Mouse (Mus musculus): Measurements from ENCODE around the gene Cdc14b. TPM values are rescaled to one million over a fixed set of nuclear protein-coding genes. Genes with fewer than 3 reads are reported as not detected.

Gene Cdc14b
- polyA plus RNA-seq, 1 experiment: 6.9 TPM

DNA sequence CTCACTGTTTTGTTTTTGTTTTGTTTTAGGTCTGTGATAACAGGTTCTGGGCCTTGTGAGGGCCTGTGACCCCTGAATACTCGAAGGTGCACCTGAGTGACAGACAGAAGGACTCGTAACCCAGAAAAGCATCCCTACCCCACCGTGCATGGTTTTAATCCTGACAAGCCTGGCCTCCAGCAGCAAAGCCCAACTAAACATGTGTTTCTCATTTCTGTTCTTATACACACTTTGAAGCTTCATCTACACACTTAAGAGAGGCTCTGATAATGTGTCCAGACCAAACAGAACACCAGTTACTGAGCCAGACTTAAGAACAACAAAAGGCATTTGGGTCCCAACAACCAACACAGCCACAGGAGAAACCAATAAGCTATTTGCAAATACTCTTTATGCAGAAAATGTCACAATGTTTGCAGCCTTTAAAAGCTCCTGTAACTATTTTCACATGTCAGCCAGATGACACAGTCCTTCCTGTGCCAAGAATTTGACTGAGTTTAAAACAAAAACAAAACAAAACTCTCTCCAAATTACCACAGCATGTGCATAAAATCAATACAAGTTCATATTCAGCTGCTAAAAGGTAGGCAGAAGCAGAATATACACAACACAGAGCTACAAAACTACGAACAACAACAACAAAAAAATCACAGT, 39.9 kb downstream of the Cdc14b start:
- H3K4me3 ChIP-seq (ENCODE audit: insufficient read depth, low read depth, low read length): no peak overlapping the region
- H3K27ac ChIP-seq (replicated peaks; ENCODE audit: low read depth, low read length): 0 out of 2 replicates have a peak overlapping the region, but pooled peaks have one; percentile 28
- no peaks in the 10 kb centered on the region; the same call in 1 of the 2 replicates for H3K4me1 ChIP-seq (ENCODE audit: control insufficient read depth, insufficient read depth, insufficient read length, low read length)

DNA sequence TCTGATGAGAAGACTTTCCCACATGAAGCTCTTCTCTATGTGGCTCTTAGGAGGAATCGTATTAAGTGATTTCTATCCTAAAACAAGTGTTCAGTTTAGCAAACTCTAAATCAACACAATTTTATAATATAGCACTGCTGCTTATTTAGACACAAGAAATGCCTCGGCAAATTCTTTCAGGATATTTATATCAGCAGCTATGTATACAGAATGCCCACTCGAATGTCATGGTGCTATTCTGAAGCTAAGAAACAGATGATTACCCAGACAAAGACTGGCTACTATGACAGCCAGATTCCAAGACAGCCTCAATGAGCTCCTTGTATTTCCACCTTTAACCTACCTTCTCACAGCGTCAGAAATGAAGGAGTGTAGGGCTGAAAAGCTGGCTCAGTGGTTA, 42.0 kb downstream of the Cdc14b start:
- no peak overlapping the region for H3K4me3 ChIP-seq (ENCODE audit: insufficient read depth, low read depth, low read length)
- no peak overlapping the region for H3K27ac ChIP-seq (replicated peaks; ENCODE audit: low read depth, low read length)
- no peaks in the 10 kb centered on the region; the same call in 1 of the 2 replicates for H3K4me1 ChIP-seq (ENCODE audit: control insufficient read depth, insufficient read depth, insufficient read length, low read length)

DNA sequence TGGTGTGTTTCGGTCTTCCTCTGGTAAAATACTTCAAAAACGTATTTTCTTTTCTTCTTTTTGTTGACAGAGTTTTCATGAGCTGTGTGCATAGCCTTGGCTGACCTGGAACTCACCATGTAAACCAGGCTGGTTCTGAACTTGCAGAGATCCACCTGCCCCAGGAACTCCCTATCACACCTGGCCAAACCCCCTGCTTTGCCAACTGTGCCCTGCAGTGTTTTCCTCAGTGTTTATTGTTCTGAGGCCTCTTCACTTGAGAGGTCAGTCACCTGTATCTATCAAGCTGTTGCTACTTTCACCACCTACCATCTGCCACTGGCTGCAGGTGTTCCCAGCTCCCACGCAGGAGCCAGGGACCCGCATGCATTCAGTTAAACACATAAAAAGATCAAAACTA, 48.4 kb downstream of the Cdc14b start:
- Histone ChIP-seq H3K4me3 (ENCODE audit: insufficient read depth, low read depth, low read length) (no peak overlapping the region), H3K4me1 (ENCODE audit: control insufficient read depth, insufficient read depth, insufficient read length, low read length) (no peaks in the 10 kb centered on the region), H3K27ac (replicated peaks; ENCODE audit: low read depth, low read length) (no peak overlapping the region)

DNA sequence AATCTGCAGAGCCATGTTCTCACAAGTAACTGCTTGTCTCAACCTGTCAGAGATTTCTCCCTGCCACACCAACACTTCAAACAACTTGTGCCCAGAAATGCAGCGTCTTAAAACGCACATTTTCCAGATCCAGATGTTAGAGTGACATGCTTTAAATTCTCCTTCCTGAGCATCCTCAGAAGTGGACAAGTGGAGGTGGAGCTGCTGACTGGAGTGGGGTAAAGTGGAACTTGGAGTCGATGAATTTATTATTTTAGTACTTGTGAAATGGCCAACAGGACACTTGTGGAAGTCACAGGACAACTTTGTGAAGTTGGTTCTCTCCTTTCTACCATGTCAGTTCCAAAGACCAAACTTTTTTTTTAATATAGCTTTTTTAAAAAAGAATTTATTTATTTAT, 49.4 kb downstream of the Cdc14b start:
- H3K4me3 ChIP-seq (ENCODE audit: insufficient read depth, low read depth, low read length): no peak overlapping the region
- H3K4me1 ChIP-seq (ENCODE audit: control insufficient read depth, insufficient read depth, insufficient read length, low read length): no peaks in the 10 kb centered on the region
- H3K27ac ChIP-seq (replicated peaks; ENCODE audit: low read depth, low read length): no peak overlapping the region

DNA sequence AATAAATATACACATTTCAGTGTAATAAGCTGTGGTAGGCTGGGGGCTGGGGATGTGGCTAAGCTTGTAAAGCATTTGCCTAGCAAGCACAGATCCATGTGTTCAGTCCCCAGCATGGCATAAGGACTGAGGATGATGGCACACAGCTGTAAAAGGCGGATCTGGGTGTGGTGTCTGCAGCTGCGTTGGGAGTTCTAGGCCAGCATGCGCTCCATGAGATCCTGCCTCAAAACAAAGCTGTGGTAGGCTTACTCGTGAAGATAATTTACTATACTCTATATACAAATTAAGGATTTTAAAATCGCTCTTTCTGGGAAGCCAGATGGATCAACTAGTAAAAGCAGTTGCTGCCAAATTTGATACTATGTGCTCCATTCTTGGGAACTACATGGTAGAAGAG, 60.2 kb downstream of the Cdc14b start:
- Histone ChIP-seq H3K4me3 (ENCODE audit: insufficient read depth, low read depth, low read length) (no peak overlapping the region), H3K4me1 (ENCODE audit: control insufficient read depth, insufficient read depth, insufficient read length, low read length) (no peaks in the 10 kb centered on the region), H3K27ac (replicated peaks; ENCODE audit: low read depth, low read length) (no peak overlapping the region)

DNA sequence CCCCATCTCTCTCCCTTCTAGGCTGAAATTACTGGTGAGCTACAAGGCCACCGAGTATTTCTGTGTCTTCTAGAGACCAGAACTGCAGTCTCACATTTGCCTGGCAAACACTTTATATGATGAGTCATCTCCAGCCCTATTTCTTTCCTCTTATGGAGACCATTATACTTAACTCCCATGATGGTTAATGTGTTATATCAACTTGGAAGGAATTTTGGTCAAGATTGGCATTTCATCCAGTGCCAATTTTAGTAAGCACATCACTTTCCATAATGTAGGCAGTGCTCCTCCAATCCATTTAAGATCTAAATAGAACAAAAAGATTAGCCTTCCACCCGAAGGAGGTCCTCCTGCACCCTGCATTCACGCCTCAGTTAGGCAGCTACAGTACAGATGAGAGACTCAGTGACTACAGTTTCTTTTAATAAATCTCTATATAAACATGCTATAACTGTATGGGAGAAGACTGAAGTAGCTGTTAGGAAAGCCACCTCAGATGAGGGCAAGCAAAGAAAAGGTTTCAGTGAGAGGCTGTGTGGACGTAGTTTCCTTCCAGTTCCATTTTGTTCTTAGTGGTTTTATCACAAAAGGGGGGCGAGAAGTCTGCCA, 63.0 kb downstream of the Cdc14b start:
- H3K4me1 ChIP-seq (ENCODE audit: control insufficient read depth, insufficient read depth, insufficient read length, low read length): no peaks in the 10 kb centered on the region
- H3K4me3 ChIP-seq (ENCODE audit: insufficient read depth, low read depth, low read length): no peak overlapping the region
- no peak overlapping the region for H3K27ac ChIP-seq (replicated peaks; ENCODE audit: low read depth, low read length)

DNA sequence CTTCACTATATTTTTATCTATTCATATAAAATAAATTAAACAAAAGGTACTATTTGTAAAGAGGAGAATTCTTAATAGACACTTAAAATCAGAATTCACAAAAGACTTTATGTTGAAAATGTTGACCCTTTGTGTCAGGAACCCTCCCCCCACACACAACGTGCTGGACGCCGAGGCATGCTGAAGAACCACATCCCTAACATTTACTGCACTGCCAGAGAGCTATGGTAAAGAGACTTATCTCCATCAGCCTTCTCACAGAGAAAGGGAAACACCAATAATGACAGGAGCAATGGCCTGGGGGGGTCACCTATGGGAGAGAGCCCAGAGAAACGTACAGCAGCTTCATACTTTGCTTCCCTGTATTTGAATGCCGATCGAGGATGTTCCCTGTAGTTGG, 66.9 kb downstream of the Cdc14b start:
- no peak overlapping the region for H3K4me3 ChIP-seq (ENCODE audit: insufficient read depth, low read depth, low read length)
- no peak overlapping the region for H3K27ac ChIP-seq (replicated peaks; ENCODE audit: low read depth, low read length)
- no peaks in the 10 kb centered on the region for H3K4me1 ChIP-seq (ENCODE audit: control insufficient read depth, insufficient read depth, insufficient read length, low read length)

DNA sequence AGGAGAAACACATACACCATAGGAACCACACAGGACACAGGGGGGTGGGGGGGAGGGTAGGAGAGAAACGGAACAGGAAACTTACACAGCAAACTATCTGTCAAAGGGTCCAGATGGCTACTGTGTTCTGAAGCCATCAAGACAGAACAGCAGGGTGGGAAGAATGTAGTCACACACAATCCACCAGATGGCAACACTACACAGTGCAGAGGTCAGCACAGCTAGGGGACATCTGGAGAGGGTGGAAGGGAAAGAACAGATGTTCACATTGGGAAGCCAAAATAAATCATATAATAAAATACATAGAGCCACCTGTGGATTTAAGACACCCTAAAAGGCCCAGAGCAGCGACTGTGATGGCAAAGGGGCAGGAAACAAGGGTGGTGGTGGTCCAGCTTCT, 69.9 kb downstream of the Cdc14b start:
- no peaks in the 10 kb centered on the region for H3K4me1 ChIP-seq (ENCODE audit: control insufficient read depth, insufficient read depth, insufficient read length, low read length)
- H3K4me3 ChIP-seq (ENCODE audit: insufficient read depth, low read depth, low read length): no peak overlapping the region
- no peak overlapping the region for H3K27ac ChIP-seq (replicated peaks; ENCODE audit: low read depth, low read length)

DNA sequence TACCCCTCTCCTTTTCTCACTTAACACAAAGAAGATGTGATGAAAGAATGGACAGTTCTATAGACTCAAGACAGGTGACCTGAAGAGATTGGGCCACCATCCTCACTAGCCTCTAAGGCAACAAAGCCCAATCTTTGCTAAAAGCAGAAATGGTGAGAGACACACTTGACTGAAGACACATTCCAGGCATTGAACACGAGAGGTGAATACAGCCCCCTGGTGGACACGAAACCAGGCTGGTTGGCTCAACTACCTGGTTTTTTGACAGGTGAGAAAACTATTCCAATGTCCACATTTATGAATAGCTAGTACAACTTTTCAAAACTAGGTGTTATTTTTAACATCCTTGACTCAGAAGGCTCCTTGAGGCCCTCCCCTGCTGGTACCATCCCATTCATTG, 70.4 kb downstream of the Cdc14b start:
- Histone ChIP-seq H3K4me3 (ENCODE audit: insufficient read depth, low read depth, low read length) (no peak overlapping the region), H3K4me1 (ENCODE audit: control insufficient read depth, insufficient read depth, insufficient read length, low read length) (no peaks in the 10 kb centered on the region), H3K27ac (replicated peaks; ENCODE audit: low read depth, low read length) (no peak overlapping the region)

DNA sequence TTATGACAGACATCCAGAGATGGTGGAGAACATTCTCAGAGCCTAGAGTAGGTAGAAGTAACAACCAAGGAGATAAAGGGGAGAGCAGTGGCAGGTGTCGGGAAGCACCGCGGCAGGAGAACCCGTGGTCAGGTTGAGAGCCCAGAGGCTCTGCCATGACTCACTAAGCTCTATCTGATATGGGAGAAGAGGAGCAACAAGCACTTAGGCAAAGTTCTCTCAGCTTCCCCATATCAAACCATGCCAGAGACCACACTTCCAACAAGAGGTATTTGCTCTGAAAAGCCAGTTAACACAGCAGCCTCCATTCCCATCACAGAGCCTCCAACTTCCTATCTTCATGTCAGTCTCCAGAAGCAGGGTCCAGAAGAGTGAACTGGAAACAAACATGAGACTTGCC, 74.2 kb downstream of the Cdc14b start:
- H3K4me1 ChIP-seq (ENCODE audit: control insufficient read depth, insufficient read depth, insufficient read length, low read length): no peaks in the 10 kb centered on the region

DNA sequence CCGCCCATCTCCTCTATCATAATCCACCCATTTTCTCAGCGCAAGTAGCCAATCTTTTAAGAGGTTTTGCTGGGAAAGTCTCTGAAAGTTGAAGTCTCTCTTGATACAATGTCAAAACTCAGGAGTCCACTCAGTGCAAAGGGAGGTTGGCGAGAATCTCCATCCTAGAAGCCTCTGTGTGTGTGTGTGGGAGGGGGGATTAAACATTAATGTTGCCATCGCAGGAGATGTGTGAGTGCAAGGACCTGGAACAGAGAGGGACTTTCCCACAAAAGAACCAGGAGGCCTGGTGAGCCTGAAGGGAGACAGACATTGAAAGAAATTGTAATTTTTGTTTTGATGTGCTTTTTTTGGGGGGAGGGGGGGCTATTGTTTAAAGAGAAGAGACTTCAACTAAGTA, 76.8 kb downstream of the Cdc14b start:
- no peak overlapping the region for H3K27ac ChIP-seq (replicated peaks; ENCODE audit: low read depth, low read length)

More for the DNA sequence above, 74.2 kb downstream of the Cdc14b start:
- Histone ChIP-seq H3K27ac (replicated peaks; ENCODE audit: low read depth, low read length) (no peak overlapping the region), H3K4me3 (ENCODE audit: insufficient read depth, low read depth, low read length) (no peak overlapping the region)

DNA sequence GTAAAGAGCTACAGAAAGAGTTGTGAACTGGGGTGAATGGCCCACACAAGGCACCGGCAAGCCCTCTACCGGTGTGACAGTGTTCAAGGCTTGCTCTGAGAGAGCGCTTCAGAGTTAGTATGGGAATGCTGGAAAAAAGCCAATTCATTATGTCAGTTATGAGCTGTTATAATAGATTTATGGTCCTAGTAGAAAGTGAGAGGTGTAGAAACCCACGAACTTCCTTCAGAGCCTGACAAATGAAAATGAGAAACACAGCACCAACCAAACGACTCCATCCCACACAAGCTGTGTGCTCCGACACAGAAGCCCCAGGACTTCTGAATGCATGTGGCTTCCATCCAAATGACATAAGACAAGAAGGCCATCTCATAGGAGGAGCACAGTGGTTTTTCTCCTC, 77.2 kb downstream of the Cdc14b start:
- Histone ChIP-seq H3K27ac (replicated peaks; ENCODE audit: low read depth, low read length) (no peak overlapping the region), H3K4me3 (ENCODE audit: insufficient read depth, low read depth, low read length) (no peak overlapping the region), H3K4me1 (ENCODE audit: control insufficient read depth, insufficient read depth, insufficient read length, low read length) (no peaks in the 10 kb centered on the region)

More for the DNA sequence above, 76.8 kb downstream of the Cdc14b start:
- no peaks in the 10 kb centered on the region for H3K4me1 ChIP-seq (ENCODE audit: control insufficient read depth, insufficient read depth, insufficient read length, low read length)
- H3K4me3 ChIP-seq (ENCODE audit: insufficient read depth, low read depth, low read length): no peak overlapping the region

DNA sequence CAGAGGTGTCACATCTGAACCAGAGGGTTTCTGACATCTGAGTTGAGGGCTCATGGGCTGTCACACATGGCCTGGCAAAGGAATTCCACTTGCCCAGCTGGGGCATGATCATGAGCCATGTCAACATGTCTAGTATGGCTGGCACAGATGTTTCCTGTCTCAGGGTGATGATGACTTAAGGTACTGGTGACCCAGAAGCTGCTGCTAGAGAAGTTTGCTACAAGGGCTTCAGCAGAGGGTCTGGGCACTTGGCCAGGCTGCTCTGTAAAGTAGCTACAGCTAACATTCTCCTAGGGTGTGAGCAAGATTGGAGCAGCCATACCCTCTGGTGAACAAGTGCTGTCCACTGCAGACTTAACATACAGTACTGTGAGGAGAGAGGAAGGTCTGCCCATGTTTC, 88.0 kb downstream of the Cdc14b start:
- no peaks in the 10 kb centered on the region for H3K4me1 ChIP-seq (ENCODE audit: control insufficient read depth, insufficient read depth, insufficient read length, low read length)
- no peak overlapping the region for H3K27ac ChIP-seq (replicated peaks; ENCODE audit: low read depth, low read length)
- no peak overlapping the region for H3K4me3 ChIP-seq (ENCODE audit: insufficient read depth, low read depth, low read length)

DNA sequence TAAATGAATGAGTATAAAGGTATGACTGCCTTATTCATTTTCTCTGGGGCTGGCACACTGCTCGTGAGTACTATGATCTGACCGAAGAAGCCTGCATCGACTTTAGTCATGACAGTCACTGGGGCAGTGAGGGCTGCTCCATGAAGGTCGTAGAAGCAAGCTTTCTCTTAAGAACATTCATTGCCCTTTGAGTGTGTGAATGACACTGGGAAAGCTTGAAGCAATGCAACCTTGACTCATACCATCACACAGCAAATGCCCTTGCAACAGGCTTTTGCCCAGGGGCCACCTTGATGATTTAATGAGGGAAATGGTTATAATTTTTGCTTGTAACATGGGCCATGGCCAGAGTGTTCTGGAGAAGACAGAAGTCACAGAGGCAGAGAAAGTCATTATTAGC, 88.6 kb downstream of the Cdc14b start:
- no peak overlapping the region for H3K27ac ChIP-seq (replicated peaks; ENCODE audit: low read depth, low read length)
- H3K4me3 ChIP-seq (ENCODE audit: insufficient read depth, low read depth, low read length): no peak overlapping the region
- H3K4me1 ChIP-seq (ENCODE audit: control insufficient read depth, insufficient read depth, insufficient read length, low read length): no peaks in the 10 kb centered on the region

DNA sequence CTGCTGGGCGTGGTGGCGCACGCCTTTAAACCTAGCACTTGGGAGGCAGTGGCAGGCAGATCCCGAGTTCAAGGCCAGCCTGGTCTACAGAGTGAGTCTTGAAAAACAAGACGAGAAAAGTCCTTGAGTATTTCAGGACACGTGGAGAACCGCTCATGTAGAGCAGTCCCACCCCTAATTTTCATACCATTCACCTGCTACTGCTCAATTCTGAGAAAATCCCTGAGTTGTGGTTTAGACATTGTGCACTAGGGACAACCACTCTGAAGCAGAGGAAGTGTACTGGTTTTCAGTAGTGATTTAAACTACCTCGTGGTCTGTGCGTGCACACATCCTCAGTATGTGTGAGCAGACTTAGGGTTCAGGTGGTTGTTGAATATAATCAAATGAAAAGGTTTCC, 89.5 kb downstream of the Cdc14b start:
- H3K4me3 ChIP-seq (ENCODE audit: insufficient read depth, low read depth, low read length): no peak overlapping the region
- H3K27ac ChIP-seq (replicated peaks; ENCODE audit: low read depth, low read length): no peak overlapping the region
- no peaks in the 10 kb centered on the region for H3K4me1 ChIP-seq (ENCODE audit: control insufficient read depth, insufficient read depth, insufficient read length, low read length)

DNA sequence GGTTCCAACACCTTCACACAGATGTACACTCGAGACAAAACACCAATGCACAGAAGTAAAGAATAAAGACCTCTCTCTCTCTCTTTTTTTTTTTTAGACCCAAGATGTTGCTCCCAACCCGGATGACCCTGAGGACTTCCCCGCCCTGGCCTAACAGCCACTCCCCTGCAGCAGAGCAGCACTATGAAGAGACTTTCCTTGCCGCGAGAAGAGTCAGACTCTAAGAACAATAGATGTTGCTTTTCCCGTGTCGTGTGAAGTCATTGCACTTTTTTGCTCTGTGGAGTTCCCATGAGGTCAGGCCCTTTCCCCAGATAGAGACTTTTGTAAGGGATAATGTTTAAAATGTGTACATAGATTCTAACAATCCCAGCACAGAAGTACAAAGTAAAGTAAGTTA, 89.9 kb downstream of the Cdc14b start:
- Histone ChIP-seq H3K4me3 (ENCODE audit: insufficient read depth, low read depth, low read length) (no peak overlapping the region), H3K4me1 (ENCODE audit: control insufficient read depth, insufficient read depth, insufficient read length, low read length) (no peaks in the 10 kb centered on the region), H3K27ac (replicated peaks; ENCODE audit: low read depth, low read length) (no peak overlapping the region)

All from brown adipose tissue, adult 24 weeks (tissue).